Mouse (Mus musculus) brain, embryonic 14.5 days (tissue): Measurements from ENCODE around the gene Lrrc8c. TPM values are rescaled to one million over a fixed set of nuclear protein-coding genes. Genes with fewer than 3 reads are reported as not detected.

Experiments used
- DNase-seq: peaks from one replicate; pipeline ENCODE4 v3.0.0-alpha.2; 2011; ENCODE audit warnings: low read depth
- CTCF ChIP-seq: fragments of 200-500 bp; IDR thresholded peaks from 2 replicates; pipeline ENCODE4 v1.5.1; 2012; ENCODE audit warnings: inconsistent platforms, mild to moderate bottlenecking, moderate library complexity, borderline replicate concordance; ENCODE audit not compliant: insufficient read depth, insufficient read length; ENCODE audit errors: extremely low read depth
- POLR2A ChIP-seq: fragments of 200-500 bp; IDR thresholded peaks from 2 replicates; pipeline ENCODE4 v1.6.1; 2012; ENCODE audit warnings: mild to moderate bottlenecking, inconsistent platforms, borderline replicate concordance; ENCODE audit not compliant: poor library complexity, insufficient read depth, insufficient read length, severe bottlenecking; ENCODE audit errors: extremely low read depth
- polyA plus RNA-seq: library from polyadenylated mRNA; depleted of rRNA; stranded (reverse); fragments of >200 nt; gene quantifications from 2 replicates; pipeline ENCODE4 v1.2.3, GENCODE M21; 2012; rRNA removed

The Lrrc8c gene
- polyA plus RNA-seq, 1 experiment = 14.8 TPM

DNA sequence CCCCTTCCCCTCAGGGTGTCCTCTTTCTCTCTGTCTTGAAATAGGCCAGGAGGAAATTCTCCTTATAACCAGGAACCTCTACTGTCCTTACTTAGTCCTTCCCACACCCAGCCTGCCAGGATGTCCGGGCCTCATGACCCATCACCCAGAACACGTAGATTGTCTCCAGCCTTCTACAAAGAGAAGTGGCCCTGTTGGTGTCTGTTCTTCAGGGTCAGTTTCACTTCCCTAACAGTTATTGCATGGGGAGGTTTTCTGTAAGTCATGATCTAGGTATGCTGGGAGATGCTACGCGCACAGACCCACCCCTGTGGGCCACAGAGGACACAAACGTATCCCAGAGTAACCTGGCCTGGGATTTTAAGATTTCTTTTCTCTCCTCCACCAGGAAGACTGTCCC is 142.7 kb downstream of the Lrrc8c start:
- TF ChIP-seq POLR2A = no peak
- TF ChIP-seq CTCF = no peak

More for the DNA sequence above, 142.7 kb downstream of the Lrrc8c start:
- DNase-seq = no peak

Other genes starting within 250 kb of the Lrrc8c start
- 0.59 and 1.3 TPM in 2 replicates for gene Gm43302, start 225.7 kb upstream of the Lrrc8c start, polyA plus RNA-seq
- 1.3 and 2.1 TPM in 2 replicates for gene Gbp6, start 225.7 kb upstream of the Lrrc8c start, polyA plus RNA-seq
- gene Lrrc8b, start 103.6 kb upstream of the Lrrc8c start, polyA plus RNA-seq = 25.5 and 31.1 TPM in 2 replicates
- 9.3 and 25.4 TPM in 2 replicates for gene Lrrc8d, start 180.6 kb downstream of the Lrrc8c start, polyA plus RNA-seq